In genomic region chr10:59593826-59594570, GRCm38 (mm10) we compare ENCODE assay signal across 8 mouse cellular contexts. TPM values are rescaled to one million over a fixed set of nuclear protein-coding genes. Genes with fewer than 3 reads are reported as not detected.
DNase-seq lines count a peak whose midpoint lies in the region; ATAC-seq and TF ChIP-seq lines count a peak whose summit lies in the region.
"Had no signal": no experiment of that assay in that cellular context is flagged by ENCODE, and none has a peak within 500 bp of the region (broad histone marks: within the 10 kb centered on the region; RNA-seq: fewer than 3 reads in every experiment).

No protein-coding gene starts in this region.

- H3K9ac ChIP-seq in lung, embryonic 14.5 days = no peak overlapping the region
- H3K9ac ChIP-seq in intestine, postnatal 0 days (ENCODE audit: low read depth, low read length) = no peak overlapping the region
- no peak overlapping the region for H3K9ac ChIP-seq in midbrain, embryonic 16.5 days (ENCODE audit: low read depth, low read length)

- H3K27ac ChIP-seq in lung, embryonic 14.5 days (ENCODE audit: low read depth) = no peak overlapping the region
- no peak overlapping the region for H3K27ac ChIP-seq in intestine, postnatal 0 days (ENCODE audit: low read depth, low read length)
- no peak overlapping the region for H3K27ac ChIP-seq in midbrain, embryonic 16.5 days (ENCODE audit: low read length)

- no peaks in the 10 kb centered on the region for H3K27me3 ChIP-seq in lung, embryonic 14.5 days (ENCODE audit: insufficient read depth, low read length)
- no peaks in the 10 kb centered on the region for H3K27me3 ChIP-seq in intestine, postnatal 0 days (replicated peaks; ENCODE audit: control insufficient read depth, insufficient read depth, low read length)
- no peaks in the 10 kb centered on the region for H3K27me3 ChIP-seq in midbrain, embryonic 16.5 days (ENCODE audit: control insufficient read depth, insufficient read depth, low read depth, low read length)

- no peak overlapping the region for H3K4me3 ChIP-seq in lung, embryonic 14.5 days (ENCODE audit: low read depth, low read length)
- H3K4me3 ChIP-seq in lung, adult 2 months (replicated peaks; ENCODE audit: extremely low read depth, low read depth, low read length) = no peak overlapping the region
- H3K4me3 ChIP-seq in intestine, postnatal 0 days (ENCODE audit: low read depth, low read length) = no peak overlapping the region
- no peak overlapping the region for H3K4me3 ChIP-seq in midbrain, embryonic 16.5 days (ENCODE audit: low read depth, low read length)

- no peaks in the 10 kb centered on the region for H3K36me3 ChIP-seq in lung, embryonic 14.5 days (ENCODE audit: insufficient read depth)
- H3K36me3 ChIP-seq in intestine, postnatal 0 days (ENCODE audit: control insufficient read depth, insufficient read depth) = peaks cover 20% of the 10 kb centered on the region; the same call in 1 of the 2 replicates
- no peaks in the 10 kb centered on the region for H3K36me3 ChIP-seq in midbrain, embryonic 16.5 days (ENCODE audit: control insufficient read depth, insufficient read depth, low read length)

- WGBS in lung, embryonic 14.5 days = 73% methylated on average over 13 of the region's 13 CpGs
- WGBS in lung, adult 2 months = 66% methylated on average over 13 of the region's 13 CpGs
- WGBS in intestine, postnatal 0 days = 61% methylated on average over 13 of the region's 13 CpGs
- WGBS in midbrain, embryonic 16.5 days = 83% methylated on average over 13 of the region's 13 CpGs

- H3K4me1 ChIP-seq in lung, embryonic 14.5 days (ENCODE audit: insufficient read depth) = no peaks in the 10 kb centered on the region
- no peaks in the 10 kb centered on the region; the same call in 1 of the 2 replicates for H3K4me1 ChIP-seq in lung, adult 2 months (ENCODE audit: control insufficient read depth, insufficient read depth, low read length)
- H3K4me1 ChIP-seq in intestine, postnatal 0 days (replicated peaks; ENCODE audit: control insufficient read depth, insufficient read depth, low read length) = no peaks in the 10 kb centered on the region
- no peaks in the 10 kb centered on the region for H3K4me1 ChIP-seq in midbrain, embryonic 16.5 days (ENCODE audit: control insufficient read depth, insufficient read depth, low read length)

- H3K9me3 ChIP-seq in lung, embryonic 14.5 days (ENCODE audit: low read depth, low read length) = no peaks in the 10 kb centered on the region
- H3K9me3 ChIP-seq in intestine, postnatal 0 days (ENCODE audit: control insufficient read depth) = no peaks in the 10 kb centered on the region
- H3K9me3 ChIP-seq in midbrain, embryonic 16.5 days (replicated peaks; ENCODE audit: control insufficient read depth, low read length, poor library complexity, severe bottlenecking) = no peaks in the 10 kb centered on the region

- no peak for TF ChIP-seq POLR2A in lung, adult 2 months (IDR thresholded peaks at IDR 0.05; ENCODE audit: borderline replicate concordance, extremely low read depth, low read depth, low read length)

- peak; percentile 47 for ATAC-seq in lung, embryonic 14.5 days (ENCODE audit: insufficient read depth)
- ATAC-seq in intestine, postnatal 0 days = peak; percentile 59; the same call in 1 of the 2 replicates
- peak; percentile 77 for ATAC-seq in megakaryocyte-erythroid progenitor cell, adult 5-6 weeks (replicated peaks; ENCODE audit: low FRiP score, low TSS enrichment, poor library complexity, severe bottlenecking)
- ATAC-seq in midbrain, embryonic 16.5 days = no peak

- peak; percentile 66 for DNase-seq in lung, embryonic 14.5 days
- no peak for DNase-seq in lung, adult 2 months
- peak; percentile 98 for DNase-seq in cerebellum, postnatal 10 days
- DNase-seq in embryo, embryonic 10 days (ENCODE audit: low spot score) = no peak

- no peak overlapping the region for H3K4me2 ChIP-seq in lung, embryonic 14.5 days
- H3K4me2 ChIP-seq in intestine, postnatal 0 days (replicated peaks; ENCODE audit: low read depth) = no peak overlapping the region
- H3K4me2 ChIP-seq in midbrain, embryonic 16.5 days (ENCODE audit: low read length) = no peak overlapping the region

- no peak for TF ChIP-seq CTCF in lung, embryonic 14.5 days (IDR thresholded peaks at IDR 0.05; ENCODE audit: low read depth)
- no peak for TF ChIP-seq CTCF in lung, adult 2 months (IDR thresholded peaks at IDR 0.05; ENCODE audit: insufficient read depth, low read length)
- peak; percentile 27; the same call in 1 of the 2 replicates for TF ChIP-seq CTCF in intestine, postnatal 0 days (IDR thresholded peaks at IDR 0.05; ENCODE audit: low read depth)

RNA-seq across cellular contexts. Expression of gene Gm10322, which starts 21.9 kb away (rescaled TPM):
- polyA plus RNA-seq in lung, embryonic 14.5 days (2014; fragmentation: Nextera tagmentation; extraction: Ambion mirVana) = not detected in 2 replicates
- polyA plus RNA-seq in lung, adult 2 months (2012; rRNA removed) = not detected in 2 replicates
- not detected in 2 replicates for polyA plus RNA-seq in intestine, postnatal 0 days (2015; fragmentation: Nextera tagmentation; extraction: Ambion mirVana)
- not detected in 2 replicates for total RNA-seq in megakaryocyte-erythroid progenitor cell, adult 5-6 weeks (2014; fragmentation: Nextera tagmentation)
- total RNA-seq in megakaryocyte-erythroid progenitor cell, adult 5-6 weeks (2017) = not detected in 2 replicates
- not detected in 2 replicates for polyA plus RNA-seq in midbrain, embryonic 16.5 days (2015; fragmentation: Nextera tagmentation; extraction: Ambion mirVana)
- polyA plus RNA-seq: neural tube, embryonic 11.5 days had no signal

RNA-seq across cellular contexts. Expression of gene Mcu, which starts 22.5 kb away (rescaled TPM):
- 31.7 and 32.4 TPM in 2 replicates for polyA plus RNA-seq in lung, embryonic 14.5 days (2014; fragmentation: Nextera tagmentation; extraction: Ambion mirVana)
- polyA plus RNA-seq in lung, adult 2 months (2012; rRNA removed) = 12.8 and 13.1 TPM in 2 replicates
- 63.3 and 65.2 TPM in 2 replicates for polyA plus RNA-seq in intestine, postnatal 0 days (2015; fragmentation: Nextera tagmentation; extraction: Ambion mirVana)
- total RNA-seq in megakaryocyte-erythroid progenitor cell, adult 5-6 weeks (2014; fragmentation: Nextera tagmentation) = 8.3 and 18.9 TPM in 2 replicates
- total RNA-seq in megakaryocyte-erythroid progenitor cell, adult 5-6 weeks (2017) = 19.5 and 22.0 TPM in 2 replicates
- polyA plus RNA-seq in midbrain, embryonic 16.5 days (2015; fragmentation: Nextera tagmentation; extraction: Ambion mirVana) = 28.5 and 36.4 TPM in 2 replicates

Comparison
In these comparisons a context has a peak if more than half of its experiments do, and no peak if none do; other contexts are left out.
1. DNase-seq: peak in lung, embryonic 14.5 days (single experiment) and cerebellum, postnatal 10 days (2 of 2); none in lung, adult 2 months (single experiment) and embryo, embryonic 10 days (single experiment).